Comparison of ENCODE assay signal across 16 mouse cellular contexts in the genomic region with DNA sequence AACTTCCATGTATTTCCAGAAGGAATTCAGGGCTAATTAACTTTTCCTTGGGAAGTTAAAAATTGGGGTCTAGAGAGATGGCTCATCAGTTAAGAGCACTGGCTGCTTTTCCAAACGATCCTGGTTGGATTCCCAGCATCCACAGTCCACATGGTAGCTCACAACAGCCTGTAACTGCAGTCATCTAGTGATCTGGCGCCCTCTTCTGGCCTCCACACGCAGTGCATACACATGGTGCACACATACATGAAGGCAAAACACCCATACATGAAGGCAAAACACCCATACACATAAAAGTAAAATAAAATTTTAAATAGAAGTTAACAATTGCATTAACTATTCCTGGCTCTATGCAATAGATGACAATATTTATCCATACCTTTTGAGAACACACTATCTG. TPM values are rescaled to one million over a fixed set of nuclear protein-coding genes. Genes with fewer than 3 reads are reported as not detected.
DNase-seq lines count a peak whose midpoint lies in the region; ATAC-seq and TF ChIP-seq lines count a peak whose summit lies in the region.
"Had no signal": no experiment of that assay in that cellular context is flagged by ENCODE, and none has a peak within 500 bp of the region (broad histone marks: within the 10 kb centered on the region; RNA-seq: fewer than 3 reads in every experiment).

No protein-coding gene starts in this region.

- peaks cover 1% of the 10 kb centered on the region; the same call in 1 of the 2 replicates for H3K4me1 ChIP-seq in hindbrain, embryonic 11.5 days (replicated peaks; ENCODE audit: control insufficient read depth, insufficient read depth, low read length)
- H3K4me1 ChIP-seq in hindbrain, embryonic 13.5 days (replicated peaks), result peaks cover 11% of the 10 kb centered on the region
- H3K4me1 ChIP-seq in stomach, postnatal 0 days (replicated peaks; ENCODE audit: control insufficient read depth, insufficient read depth), result peaks cover 1% of the 10 kb centered on the region

- no peak overlapping the region for H3K9ac ChIP-seq in hindbrain, embryonic 11.5 days (ENCODE audit: low read depth, low read length)
- H3K9ac ChIP-seq in hindbrain, embryonic 13.5 days, result no peak overlapping the region
- no peak overlapping the region for H3K9ac ChIP-seq in stomach, postnatal 0 days (ENCODE audit: low read length)
- H3K9ac ChIP-seq: forebrain, embryonic 12.5 days; liver, embryonic 13.5 days had no signal

- no peaks in the 10 kb centered on the region for H3K36me3 ChIP-seq in hindbrain, embryonic 11.5 days (ENCODE audit: control insufficient read depth, insufficient read depth, low read length)
- H3K36me3 ChIP-seq in hindbrain, embryonic 13.5 days, result no peaks in the 10 kb centered on the region
- no peaks in the 10 kb centered on the region for H3K36me3 ChIP-seq in stomach, postnatal 0 days (ENCODE audit: control insufficient read depth, insufficient read depth, low read length)
- H3K36me3 ChIP-seq: forebrain, embryonic 12.5 days had no signal

- WGBS in hindbrain, embryonic 11.5 days, result 57% methylated on average over 3 of the region's 3 CpGs
- 45% methylated on average over 3 of the region's 3 CpGs for WGBS in hindbrain, embryonic 13.5 days
- WGBS in stomach, postnatal 0 days, result 51% methylated on average over 3 of the region's 3 CpGs

- ATAC-seq in hindbrain, embryonic 11.5 days (ENCODE audit: low FRiP score), result no peak
- ATAC-seq in hindbrain, embryonic 13.5 days (ENCODE audit: low FRiP score), result no peak
- no peak for ATAC-seq in stomach, postnatal 0 days (ENCODE audit: low FRiP score, low TSS enrichment)

- H3K27me3 ChIP-seq in hindbrain, embryonic 11.5 days (ENCODE audit: control insufficient read depth, insufficient read depth, low read length), result no peaks in the 10 kb centered on the region
- 0 out of 2 replicates have a peak, but pooled peaks cover 6% of the 10 kb centered on the region for H3K27me3 ChIP-seq in hindbrain, embryonic 13.5 days
- no peaks in the 10 kb centered on the region for H3K27me3 ChIP-seq in stomach, postnatal 0 days (ENCODE audit: control insufficient read depth, insufficient read depth, low read length)
- H3K27me3 ChIP-seq: liver, embryonic 13.5 days had no signal

- TF ChIP-seq EP300 in stomach, postnatal 0 days (optimal IDR thresholded peaks at IDR 0.05), result no peak

- DNase-seq in hindbrain, embryonic 11.5 days (ENCODE audit: low spot score), result peak; percentile 27
- DNase-seq in retina, postnatal 1 day, result peak; percentile 14
- DNase-seq in retina, embryonic 14.5 days (ENCODE audit: low spot score), result no peak
- peak; percentile 86 for DNase-seq in R1 (ENCODE audit: low read depth, low spot score)
- no peak for DNase-seq in stomach, postnatal 0 days (ENCODE audit: low spot score)
- no peak for DNase-seq in right cerebral cortex, postnatal 14 days
- no peak for DNase-seq in left cerebral cortex, adult 18-20 months (ENCODE audit: low spot score in 2 of 2)
- DNase-seq: adrenal gland, postnatal 10 days; cerebellum, adult 8-10 months; gastrocnemius, postnatal 25 days; heart, postnatal 10 days; kidney, adult 18-20 months; liver, embryonic 13.5 days had no signal

- H3K4me2 ChIP-seq in hindbrain, embryonic 11.5 days (replicated peaks; ENCODE audit: low read depth, low read length), result no peak overlapping the region
- no peak overlapping the region for H3K4me2 ChIP-seq in hindbrain, embryonic 13.5 days
- no peak overlapping the region for H3K4me2 ChIP-seq in stomach, postnatal 0 days (replicated peaks; ENCODE audit: low read depth)
- H3K4me2 ChIP-seq: forebrain, embryonic 12.5 days; liver, embryonic 13.5 days; midbrain, embryonic 11.5 days had no signal

- TF ChIP-seq CTCF in stomach, postnatal 0 days (IDR thresholded peaks at IDR 0.05; ENCODE audit: low read depth), result peak; percentile 51

- no peak overlapping the region for H3K27ac ChIP-seq in hindbrain, embryonic 11.5 days (ENCODE audit: low read depth, low read length)
- no peak overlapping the region for H3K27ac ChIP-seq in hindbrain, embryonic 13.5 days
- H3K27ac ChIP-seq in stomach, postnatal 0 days (replicated peaks), result no peak overlapping the region
- H3K27ac ChIP-seq: forebrain, embryonic 12.5 days; liver, embryonic 13.5 days had no signal

- no peak overlapping the region for H3K4me3 ChIP-seq in hindbrain, embryonic 11.5 days (ENCODE audit: low read depth, low read length)
- H3K4me3 ChIP-seq in hindbrain, embryonic 13.5 days, result no peak overlapping the region
- no peak overlapping the region for H3K4me3 ChIP-seq in stomach, postnatal 0 days (ENCODE audit: low read depth, low read length)
- H3K4me3 ChIP-seq: forebrain, embryonic 12.5 days; liver, embryonic 13.5 days had no signal

- no peaks in the 10 kb centered on the region for H3K9me3 ChIP-seq in hindbrain, embryonic 11.5 days (ENCODE audit: control insufficient read depth, low read length)
- H3K9me3 ChIP-seq in hindbrain, embryonic 13.5 days, result no peaks in the 10 kb centered on the region
- no peaks in the 10 kb centered on the region for H3K9me3 ChIP-seq in stomach, postnatal 0 days (ENCODE audit: control insufficient read depth, low read length)
- H3K9me3 ChIP-seq: liver, embryonic 13.5 days had no signal

RNA-seq across cellular contexts. Expression of a gene that starts 3.4 kb away (rescaled TPM):
- polyA plus RNA-seq in hindbrain, embryonic 11.5 days (2014; fragmentation: Nextera tagmentation; extraction: Ambion mirVana), result 40.6 and 41.5 TPM in 2 replicates
- 23.3 and 24.7 TPM in 2 replicates for polyA plus RNA-seq in hindbrain, embryonic 13.5 days (2015; fragmentation: Nextera tagmentation; extraction: Ambion mirVana)
- 10.0 and 10.8 TPM in 2 replicates for polyA plus RNA-seq in stomach, postnatal 0 days (2015; fragmentation: Nextera tagmentation; extraction: Ambion mirVana)
- 10 to 100 TPM; 11.7 to 11.8 TPM for total RNA-seq in left cerebral cortex, adult 18-20 months (2021)

RNA-seq across cellular contexts. Expression of a gene that starts 4.6 kb away (rescaled TPM):
- polyA plus RNA-seq in hindbrain, embryonic 11.5 days (2014; fragmentation: Nextera tagmentation; extraction: Ambion mirVana), result 32.1 and 32.6 TPM in 2 replicates
- 70.1 and 70.2 TPM in 2 replicates for polyA plus RNA-seq in hindbrain, embryonic 13.5 days (2015; fragmentation: Nextera tagmentation; extraction: Ambion mirVana)
- 15.5 and 16.7 TPM in 2 replicates for polyA plus RNA-seq in stomach, postnatal 0 days (2015; fragmentation: Nextera tagmentation; extraction: Ambion mirVana)
- 100 to 1,000 TPM; 399 to 431 TPM for total RNA-seq in left cerebral cortex, adult 18-20 months (2021)

Comparison
In these comparisons a context has a peak if more than half of its experiments do, and no peak if none do; other contexts are left out.
1. DNase-seq: peak in hindbrain, embryonic 11.5 days (single experiment), retina, postnatal 1 day (single experiment) and R1 (single experiment); none in retina, embryonic 14.5 days (single experiment), stomach, postnatal 0 days (single experiment), right cerebral cortex, postnatal 14 days (single experiment) and left cerebral cortex, adult 18-20 months (0 of 2).